Mouse (Mus musculus): ENCODE measurements around the gene Olfr955. TPM values are rescaled to one million over a fixed set of nuclear protein-coding genes. Genes with fewer than 3 reads are reported as not detected.

The Olfr955 gene
- total RNA-seq (2014; rRNA removed) (not detected in 2 replicates), polyA plus RNA-seq (2015; fragmentation: Nextera tagmentation; extraction: Ambion mirVana) (not detected in 2 replicates)

DNA sequence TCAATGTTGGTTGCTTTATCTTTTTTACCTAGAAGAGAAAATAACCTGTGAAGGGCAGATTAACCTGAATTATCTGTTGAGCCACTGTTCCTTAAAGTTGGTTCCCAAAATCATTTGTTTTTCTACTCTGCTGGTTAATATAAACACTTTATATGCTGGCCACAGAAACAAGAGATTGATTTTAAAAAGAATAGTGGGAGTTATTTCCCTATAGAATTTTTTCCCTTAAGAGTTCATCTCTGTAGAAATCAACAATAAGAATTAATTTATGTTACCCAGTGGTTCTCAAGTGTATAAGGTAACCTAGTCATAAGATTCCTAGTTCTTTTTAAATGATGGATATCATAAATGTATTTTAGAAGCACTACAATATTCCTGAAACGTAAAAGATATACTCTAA is at the start of gene Olfr955:
Gene Olfr955 (minus strand): TSS at position 101 of the 400 bp plus-strand sequence.
- H3K27me3 ChIP-seq (ENCODE audit: insufficient read depth, low read length): no peaks in the 10 kb centered on the region
- H3K4me2 ChIP-seq (ENCODE audit: low read depth, low read length, poor library complexity, severe bottlenecking): no peak within 1 kb of the TSS
- no peaks in the 10 kb centered on the region for H3K36me3 ChIP-seq (ENCODE audit: insufficient read depth, low read length)
- no peak within 1 kb of the TSS for H3K9ac ChIP-seq (replicated peaks; ENCODE audit: low read length, poor library complexity, severe bottlenecking)
- ATAC-seq (ENCODE audit: low FRiP score) (no peak), DNase-seq (ENCODE audit: low spot score) (no peak)
- TF ChIP-seq CTCF (IDR thresholded peaks at IDR 0.05): no peak
- no peak within 1 kb of the TSS for H3K27ac ChIP-seq (ENCODE audit: low read depth, low read length)
- H3K9me3 ChIP-seq (ENCODE audit: low read length): no peaks in the 10 kb centered on the region
- H3K4me3 ChIP-seq (ENCODE audit: low read depth, low read length): no peak within 1 kb of the TSS
- H3K4me1 ChIP-seq (ENCODE audit: insufficient read depth, low read length): no peaks in the 10 kb centered on the region
- WGBS: 55% methylated on average over 1 of the region's 1 CpGs

DNA sequence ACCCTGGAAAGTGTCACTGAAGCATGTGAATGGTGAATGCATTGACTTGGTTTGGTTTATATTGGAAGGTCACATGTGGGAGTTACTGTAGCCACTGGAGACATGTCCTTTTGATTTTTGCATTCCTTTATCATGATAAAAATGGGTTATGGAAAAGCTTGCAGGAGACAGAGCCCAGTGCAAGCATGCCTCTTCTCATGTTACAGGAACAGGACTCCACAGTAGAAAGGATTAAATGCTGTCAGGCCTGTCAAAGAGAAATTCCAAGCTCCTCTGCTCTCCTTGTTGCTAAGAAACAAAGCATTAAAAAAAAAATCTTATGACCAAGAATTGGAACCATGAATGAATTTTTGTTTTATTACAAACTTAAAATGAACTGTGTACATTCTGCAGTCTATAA is 46.9 kb upstream of the Olfr955 start:
- H3K9ac ChIP-seq (replicated peaks; ENCODE audit: low read length, poor library complexity, severe bottlenecking): no peak overlapping the region
- no peaks in the 10 kb centered on the region for H3K4me1 ChIP-seq (ENCODE audit: insufficient read depth, low read length)
- no peaks in the 10 kb centered on the region for H3K27me3 ChIP-seq (ENCODE audit: insufficient read depth, low read length)
- H3K4me3 ChIP-seq (ENCODE audit: low read depth, low read length): no peak overlapping the region
- DNase-seq (ENCODE audit: low spot score) (no peak), ATAC-seq (ENCODE audit: low FRiP score) (no peak)
- H3K4me2 ChIP-seq (ENCODE audit: low read depth, low read length, poor library complexity, severe bottlenecking): no peak overlapping the region
- H3K36me3 ChIP-seq (ENCODE audit: insufficient read depth, low read length): no peaks in the 10 kb centered on the region
- H3K9me3 ChIP-seq (ENCODE audit: low read length): no peaks in the 10 kb centered on the region
- H3K27ac ChIP-seq (ENCODE audit: low read depth, low read length): no peak overlapping the region
- TF ChIP-seq CTCF (IDR thresholded peaks at IDR 0.05): no peak

DNA sequence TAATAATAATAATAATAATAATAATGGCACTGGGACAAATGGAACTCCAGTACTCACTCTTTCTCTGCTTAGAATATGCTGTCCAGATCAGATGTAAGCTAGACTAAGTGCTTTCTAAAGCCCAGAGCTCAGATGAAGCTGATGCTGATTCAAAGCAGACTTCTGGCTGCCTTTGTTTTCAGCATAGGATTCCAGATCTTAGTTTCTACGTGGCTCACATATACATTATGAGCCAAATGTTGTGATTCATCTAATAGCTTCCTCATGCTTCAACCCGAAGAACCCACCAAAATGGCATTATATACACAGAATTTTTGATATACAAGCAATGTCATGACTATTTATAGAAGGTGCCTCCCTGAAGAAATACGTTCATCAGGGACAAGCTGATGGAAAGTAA is 43.8 kb upstream of the Olfr955 start, which contains the start of gene Olfr957:
Gene Olfr957 (minus strand): TSS at position 279 of the 400 bp plus-strand sequence.
- Histone ChIP-seq H3K4me2 (ENCODE audit: low read depth, low read length, poor library complexity, severe bottlenecking) (no peak within 1 kb of the TSS), H3K4me1 (ENCODE audit: insufficient read depth, low read length) (no peaks in the 10 kb centered on the region), H3K4me3 (ENCODE audit: low read depth, low read length) (no peak within 1 kb of the TSS), H3K27ac (ENCODE audit: low read depth, low read length) (no peak within 1 kb of the TSS), H3K36me3 (ENCODE audit: insufficient read depth, low read length) (no peaks in the 10 kb centered on the region), H3K9ac (replicated peaks; ENCODE audit: low read length, poor library complexity, severe bottlenecking) (no peak within 1 kb of the TSS), H3K27me3 (ENCODE audit: insufficient read depth, low read length) (no peaks in the 10 kb centered on the region), H3K9me3 (ENCODE audit: low read length) (no peaks in the 10 kb centered on the region)
- TF ChIP-seq CTCF (IDR thresholded peaks at IDR 0.05): no peak
- DNase-seq (ENCODE audit: low spot score) (no peak), ATAC-seq (ENCODE audit: low FRiP score) (no peak)
- WGBS: 85% methylated on average over 3 of the region's 3 CpGs

DNA sequence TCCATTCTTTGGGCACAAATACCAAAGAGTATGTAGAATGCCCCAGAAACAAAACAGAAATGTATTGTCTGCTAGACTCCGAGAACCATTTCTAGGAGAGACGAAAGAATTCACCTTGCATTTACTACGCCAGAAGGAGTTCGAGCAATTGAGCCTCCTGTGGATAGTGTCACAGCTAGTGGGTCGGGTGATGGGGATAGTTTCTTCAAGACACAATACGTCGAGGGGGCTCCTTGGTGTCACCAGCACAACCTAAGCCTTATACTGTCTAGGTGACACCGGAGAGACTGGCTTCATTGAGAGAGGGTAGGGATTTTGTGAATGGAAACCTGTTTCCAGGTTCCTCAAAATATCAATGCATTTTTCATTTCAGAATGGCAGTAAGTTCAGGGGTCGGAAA is 37.7 kb upstream of the Olfr955 start:
- no peaks in the 10 kb centered on the region for H3K27me3 ChIP-seq (ENCODE audit: insufficient read depth, low read length)
- no peak overlapping the region for H3K4me2 ChIP-seq (ENCODE audit: low read depth, low read length, poor library complexity, severe bottlenecking)
- H3K36me3 ChIP-seq (ENCODE audit: insufficient read depth, low read length): no peaks in the 10 kb centered on the region
- no peak for TF ChIP-seq CTCF (IDR thresholded peaks at IDR 0.05)
- no peak overlapping the region for H3K4me3 ChIP-seq (ENCODE audit: low read depth, low read length)
- no peak for ATAC-seq (ENCODE audit: low FRiP score)
- no peaks in the 10 kb centered on the region for H3K9me3 ChIP-seq (ENCODE audit: low read length)
- no peak overlapping the region for H3K9ac ChIP-seq (replicated peaks; ENCODE audit: low read length, poor library complexity, severe bottlenecking)
- 80% methylated on average over 9 of the region's 9 CpGs for WGBS
- H3K27ac ChIP-seq (ENCODE audit: low read depth, low read length): no peak overlapping the region
- H3K4me1 ChIP-seq (ENCODE audit: insufficient read depth, low read length): no peaks in the 10 kb centered on the region
- DNase-seq (ENCODE audit: low spot score): no peak

DNA sequence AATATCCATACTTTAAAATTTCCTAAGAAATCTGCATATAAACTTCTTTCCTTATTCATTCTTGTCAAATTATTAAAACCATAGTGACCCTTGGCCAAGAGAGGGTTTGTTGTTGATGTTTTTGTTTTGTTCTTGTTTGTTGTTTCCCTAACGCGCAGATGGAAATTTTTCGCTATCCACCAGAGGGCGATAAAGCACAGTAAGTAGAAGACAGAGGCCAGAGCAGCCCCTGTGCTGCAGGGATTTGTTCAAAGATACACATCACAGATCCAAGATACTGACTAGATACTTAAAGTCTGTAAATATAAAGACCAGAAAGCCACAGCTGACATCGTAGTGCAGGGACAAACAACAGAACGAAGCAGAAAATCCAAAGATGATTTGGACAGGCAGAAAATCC is 37.3 kb upstream of the Olfr955 start:
- 6% methylated on average over 6 of the region's 6 CpGs for whole genome bisulfite sequencing
- DNase-seq (ENCODE audit: low spot score): peak; percentile 85
- ATAC-seq (ENCODE audit: low FRiP score): peak; percentile 60; the same call in 1 of the 2 replicates

DNA sequence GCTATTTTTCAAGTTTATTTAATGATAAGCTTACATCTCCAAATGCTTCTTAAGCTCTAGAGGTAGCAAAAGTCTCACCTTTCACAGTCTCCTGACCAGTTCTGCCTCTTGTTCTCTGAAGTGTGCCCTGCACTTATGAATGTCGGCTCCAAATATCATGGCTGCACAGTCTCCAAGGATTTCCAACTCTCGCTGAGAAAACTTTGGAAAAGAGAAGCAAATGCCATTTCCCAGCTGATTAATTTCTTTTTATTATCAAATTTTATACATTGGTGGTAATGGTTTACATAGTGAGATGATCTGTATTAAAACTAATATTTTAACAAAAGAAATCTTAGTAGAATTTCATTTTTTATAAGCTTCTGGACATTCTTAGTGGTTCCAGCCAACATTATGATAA is 22.2 kb upstream of the Olfr955 start, which contains the start of gene Olfr44:
Gene Olfr44 (minus strand): TSS at position 101 of the 400 bp plus-strand sequence.
- ATAC-seq (ENCODE audit: low FRiP score): no peak
- H3K27me3 ChIP-seq (ENCODE audit: insufficient read depth, low read length): no peaks in the 10 kb centered on the region
- H3K4me1 ChIP-seq (ENCODE audit: insufficient read depth, low read length): no peaks in the 10 kb centered on the region
- H3K36me3 ChIP-seq (ENCODE audit: insufficient read depth, low read length): no peaks in the 10 kb centered on the region
- WGBS: 86% methylated on average over 2 of the region's 2 CpGs
- no peak for DNase-seq (ENCODE audit: low spot score)
- H3K27ac ChIP-seq (ENCODE audit: low read depth, low read length): no peak within 1 kb of the TSS
- H3K4me3 ChIP-seq (ENCODE audit: low read depth, low read length): no peak within 1 kb of the TSS
- no peak within 1 kb of the TSS for H3K9ac ChIP-seq (replicated peaks; ENCODE audit: low read length, poor library complexity, severe bottlenecking)
- TF ChIP-seq CTCF (IDR thresholded peaks at IDR 0.05): no peak
- H3K9me3 ChIP-seq (ENCODE audit: low read length): no peaks in the 10 kb centered on the region
- H3K4me2 ChIP-seq (ENCODE audit: low read depth, low read length, poor library complexity, severe bottlenecking): no peak within 1 kb of the TSS

More for the DNA sequence above, 37.3 kb upstream of the Olfr955 start:
- no peaks in the 10 kb centered on the region for H3K36me3 ChIP-seq (ENCODE audit: insufficient read depth, low read length)
- no peak overlapping the region for H3K27ac ChIP-seq (ENCODE audit: low read depth, low read length)
- H3K9ac ChIP-seq (replicated peaks; ENCODE audit: low read length, poor library complexity, severe bottlenecking): no peak overlapping the region
- H3K4me2 ChIP-seq (ENCODE audit: low read depth, low read length, poor library complexity, severe bottlenecking): no peak overlapping the region
- peak; percentile 92 for TF ChIP-seq CTCF (IDR thresholded peaks at IDR 0.05)
- no peaks in the 10 kb centered on the region for H3K4me1 ChIP-seq (ENCODE audit: insufficient read depth, low read length)
- no peaks in the 10 kb centered on the region for H3K9me3 ChIP-seq (ENCODE audit: low read length)
- no peaks in the 10 kb centered on the region for H3K27me3 ChIP-seq (ENCODE audit: insufficient read depth, low read length)
- H3K4me3 ChIP-seq (ENCODE audit: low read depth, low read length): no peak overlapping the region

Measured in midbrain, postnatal 0 days (tissue).